Mouse (Mus musculus) c-Kit-positive CD71-positive TER-119-negative erythroid progenitor cells, embryonic 14.5 days (primary cell): ENCODE measurements at regions not wholly inside any gene's neighbourhood (a gene's known extent, or its start where the extent isn't known, plus 50 kb on each side); places are given as distances from the start of the nearest gene placed in this dataset.

Experiments used
- DNase-seq: peaks from one replicate; pipeline ENCODE4 v3.0.0-alpha.2; 2013; ENCODE audit warnings: low read depth

DNA sequence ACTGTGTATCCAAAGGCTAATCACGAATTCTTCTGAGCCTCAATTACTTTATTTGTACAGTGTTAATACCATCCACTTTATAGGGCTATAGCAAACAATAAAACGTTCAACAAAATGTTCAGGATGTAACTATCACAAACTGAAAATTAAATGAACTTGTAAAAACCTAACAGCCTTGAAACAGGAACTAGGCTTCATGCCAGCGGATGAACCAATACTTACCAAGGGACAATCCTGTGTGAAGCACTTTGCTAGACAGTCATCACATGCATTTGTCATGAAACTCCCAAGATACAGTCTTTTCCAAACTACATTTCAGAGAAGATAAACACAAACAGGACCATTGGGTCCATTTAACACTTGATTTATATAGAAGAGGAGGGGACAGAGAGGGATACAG, 228.9 kb upstream of the Gm12728 start:
- DNase-seq, result no peak

DNA sequence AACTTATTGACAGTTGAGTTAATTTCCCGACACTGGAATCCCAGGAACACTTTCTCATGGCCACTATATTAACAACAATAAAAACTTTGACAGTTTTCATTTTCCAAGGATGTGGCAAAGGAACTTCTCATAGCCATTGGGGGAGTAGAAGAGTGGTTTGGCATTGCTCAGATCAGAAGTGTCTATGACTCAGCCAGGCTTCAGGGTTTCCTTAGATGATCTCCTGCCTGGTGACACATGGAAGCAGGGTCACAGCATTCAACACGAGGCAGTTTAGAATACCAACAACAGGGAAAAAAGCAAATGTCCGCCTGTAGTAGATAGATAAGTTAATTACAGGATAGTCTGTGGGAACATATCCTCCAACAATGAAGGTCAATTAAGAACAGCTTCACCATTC, 228.1 kb upstream of the Gm12728 start:
- DNase-seq, result no peak

DNA sequence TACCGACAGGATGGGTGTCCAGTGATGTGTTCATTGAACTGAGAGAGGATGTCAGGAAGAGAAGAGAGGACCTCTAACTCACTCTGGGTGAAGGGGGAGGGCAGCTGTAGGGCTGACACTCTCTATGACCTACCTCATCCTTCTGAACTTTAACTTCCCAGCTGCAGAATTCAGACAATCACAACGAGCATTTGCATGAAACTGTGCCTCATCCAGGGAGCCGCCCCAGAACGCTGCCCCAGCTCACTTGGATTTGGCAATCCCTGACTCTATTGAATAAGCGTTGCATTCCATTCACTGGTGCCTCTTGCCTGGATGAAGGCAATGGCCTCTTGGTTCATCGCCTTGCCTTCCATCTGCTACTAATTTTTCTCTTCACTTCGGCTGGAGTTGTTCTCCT, 223.9 kb upstream of the Gm12728 start:
- no peak for DNase-seq

DNA sequence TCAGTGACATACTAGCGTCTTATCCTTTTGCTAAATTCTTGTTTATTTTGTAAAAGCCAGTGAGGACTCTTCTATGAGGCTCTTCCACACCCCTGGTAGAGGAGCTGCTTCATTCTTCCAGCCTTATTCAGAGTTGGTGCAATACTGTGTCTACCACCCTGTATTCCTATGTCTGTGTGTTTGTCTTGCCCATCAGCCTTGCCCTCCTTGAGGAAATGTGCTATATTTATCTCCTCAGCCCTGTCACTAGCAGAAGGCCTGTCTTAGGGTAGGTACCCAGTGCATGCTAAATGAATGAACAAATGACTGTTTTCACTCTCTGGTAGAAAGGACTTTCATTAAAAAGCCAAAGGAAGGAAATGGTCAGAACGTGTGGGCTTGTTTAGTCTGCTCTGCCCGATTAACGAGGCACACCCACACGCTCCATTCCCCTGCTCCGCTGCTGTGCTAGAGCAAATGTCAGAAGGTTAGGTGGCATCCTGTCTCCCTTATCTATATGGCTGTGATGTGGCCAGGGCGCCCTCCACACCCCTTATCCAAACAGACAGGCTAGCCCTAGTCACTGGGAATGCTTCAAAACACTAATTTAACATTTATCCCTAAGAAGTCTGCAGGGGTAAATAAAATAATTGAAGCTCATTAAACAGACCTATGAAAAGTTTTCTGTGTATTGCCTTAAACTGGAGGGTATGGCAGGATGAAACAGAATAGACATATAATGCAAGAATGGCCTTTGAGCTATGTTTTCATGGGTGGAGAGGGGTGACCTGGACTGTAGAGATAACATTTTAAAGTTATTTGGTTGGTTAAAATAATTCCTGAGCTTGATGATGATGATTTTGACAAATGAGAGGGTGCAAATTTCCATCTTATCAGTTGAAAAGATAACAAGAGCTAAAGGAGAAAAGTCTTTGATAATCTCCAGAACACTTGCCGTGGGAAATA, 222.9 kb upstream of the Gm12728 start:
- peak; percentile 19 for DNase-seq

DNA sequence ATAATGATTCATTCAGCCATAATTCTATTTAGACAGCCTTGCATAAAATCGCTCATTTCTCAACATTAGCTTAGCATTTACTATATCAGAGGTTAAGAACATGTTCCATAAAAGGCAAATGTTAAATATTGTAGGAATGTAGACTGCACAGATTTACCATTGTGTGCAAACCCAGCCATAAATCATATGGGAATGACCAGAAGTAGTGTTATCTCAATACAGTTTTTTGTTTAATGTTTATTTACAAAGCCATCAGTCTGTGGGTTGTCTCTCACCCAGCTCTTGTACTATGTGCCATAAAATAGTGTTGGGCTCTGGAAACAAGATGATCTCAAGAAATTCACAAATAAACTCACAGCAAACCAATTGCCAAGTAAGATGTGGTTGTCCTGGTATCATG, 220.0 kb upstream of the Gm12728 start:
- no peak for DNase-seq

DNA sequence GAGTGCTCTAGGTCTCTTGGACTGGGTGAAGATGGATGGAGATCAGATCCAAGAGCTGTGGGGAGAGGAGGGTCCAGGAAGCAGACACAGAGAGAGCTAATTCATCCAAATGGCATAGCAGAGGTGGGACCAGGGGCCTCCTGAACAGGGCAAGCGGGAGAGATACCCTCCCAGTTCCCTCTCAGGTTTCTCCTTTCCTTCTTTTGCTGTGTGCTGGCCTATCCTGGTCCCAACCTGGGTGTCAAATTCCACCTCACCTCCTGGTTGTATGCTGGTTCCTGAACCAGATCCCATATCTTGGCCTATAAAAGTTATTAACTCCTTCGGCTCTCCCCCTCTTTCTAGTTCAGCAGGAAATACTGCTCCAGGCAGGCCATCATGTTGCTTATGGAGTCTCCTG, 214.1 kb upstream of the Gm12728 start:
- DNase-seq, result no peak

DNA sequence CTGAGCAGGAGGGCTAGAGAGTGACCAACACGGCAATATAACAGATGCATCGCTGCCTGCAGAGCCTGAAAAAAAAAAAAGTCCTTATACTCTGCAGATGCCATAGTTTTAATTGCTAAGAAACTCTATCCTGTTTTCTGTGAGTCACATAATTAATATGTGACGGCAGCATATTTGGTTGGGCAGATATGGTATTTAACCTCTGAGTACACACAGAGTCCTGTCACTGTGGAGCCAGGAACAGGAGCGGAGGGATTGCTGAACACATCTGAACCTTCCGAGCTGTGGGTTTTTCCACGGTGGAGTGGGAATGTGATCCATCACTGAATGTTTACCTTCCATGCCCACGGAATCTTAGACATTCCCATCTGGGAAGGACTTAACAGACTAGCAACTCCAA, 208.7 kb upstream of the Gm12728 start:
- DNase-seq, result no peak

DNA sequence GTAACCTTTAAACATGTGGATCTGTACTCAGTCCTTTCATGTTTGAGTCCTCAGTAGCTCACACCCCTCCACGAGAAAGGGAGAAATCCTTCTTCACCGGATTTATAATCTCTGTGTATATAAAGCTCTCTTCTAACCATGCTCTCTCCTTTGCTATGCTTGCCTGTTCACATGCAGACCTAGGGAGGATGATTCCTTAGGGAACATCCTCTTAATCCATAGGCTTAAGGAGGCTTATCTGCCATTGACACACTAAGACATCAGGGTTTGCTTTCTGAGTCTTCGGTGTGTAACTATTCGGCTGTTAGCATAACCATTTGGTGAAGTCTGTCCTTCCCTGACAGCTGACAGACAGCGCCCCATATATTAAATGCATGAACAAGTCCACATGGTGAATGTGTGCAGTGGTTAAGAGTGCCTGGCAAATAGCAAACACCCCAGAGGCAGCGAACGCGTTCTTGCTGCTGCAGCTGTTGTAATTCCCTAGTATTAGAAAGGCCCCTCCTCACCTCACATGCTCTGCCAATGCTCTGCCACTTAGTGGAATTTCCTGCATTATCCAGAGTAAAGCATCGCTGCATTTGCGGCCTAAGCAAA, 205.2 kb upstream of the Gm12728 start:
- DNase-seq, result no peak

DNA sequence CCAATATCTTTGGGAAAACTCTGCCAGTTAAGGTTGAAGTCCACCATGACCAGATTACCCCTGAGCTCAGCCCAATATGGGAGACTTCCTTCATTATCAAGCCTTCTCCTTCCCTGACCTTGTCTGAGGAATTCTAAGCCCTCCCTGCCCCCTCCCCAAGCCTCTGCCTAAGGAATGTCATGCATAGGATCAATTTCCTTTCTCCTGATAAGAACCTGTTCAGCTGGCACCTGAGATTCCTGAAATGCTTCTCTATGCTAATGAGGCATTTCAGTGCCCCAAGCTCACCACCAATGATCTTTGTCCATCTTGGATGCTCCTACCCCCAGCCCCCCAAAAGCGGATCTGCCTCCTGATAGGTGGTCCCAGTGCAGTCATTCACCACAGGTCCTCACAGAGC, 186.0 kb upstream of the Gm12728 start:
- DNase-seq, result no peak

DNA sequence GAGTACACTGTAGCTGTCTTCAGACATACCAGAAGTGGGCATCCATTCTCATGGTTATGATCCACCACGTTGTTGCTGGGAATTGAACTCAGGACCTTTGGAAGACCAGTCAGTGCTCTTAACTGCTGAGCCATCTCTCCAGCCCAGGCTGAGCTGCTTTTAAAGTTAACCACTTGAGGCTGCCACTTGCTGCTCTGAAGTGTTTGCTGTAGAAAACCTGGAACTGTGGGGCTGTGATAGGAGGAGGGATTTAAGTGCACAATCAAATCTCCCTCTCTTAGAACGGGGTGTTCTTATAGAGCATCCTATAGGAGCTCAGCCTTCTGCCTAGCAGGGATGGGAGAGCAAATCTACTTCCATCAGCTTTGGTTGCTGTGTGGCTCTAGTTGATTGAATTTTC, 185.1 kb upstream of the Gm12728 start:
- no peak for DNase-seq

DNA sequence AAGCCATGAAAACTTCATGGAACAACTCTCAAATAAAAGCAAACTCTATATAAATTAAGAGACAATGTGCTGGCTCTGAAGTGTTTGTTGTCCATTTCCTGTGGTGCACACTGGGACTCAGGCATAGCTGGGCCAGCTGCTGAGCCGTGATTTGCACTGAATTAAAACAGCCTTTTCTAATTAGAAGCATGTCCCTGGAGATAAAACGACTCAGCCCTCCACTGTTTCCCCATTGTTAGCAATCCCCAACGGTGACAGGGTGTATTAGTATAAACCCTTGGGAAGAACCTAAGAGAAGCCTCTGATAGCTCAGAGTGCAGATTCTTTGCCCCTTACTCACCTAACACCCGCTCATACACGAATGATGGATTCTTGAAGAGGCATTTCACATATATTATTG, 182.9 kb upstream of the Gm12728 start:
- DNase-seq, result no peak

DNA sequence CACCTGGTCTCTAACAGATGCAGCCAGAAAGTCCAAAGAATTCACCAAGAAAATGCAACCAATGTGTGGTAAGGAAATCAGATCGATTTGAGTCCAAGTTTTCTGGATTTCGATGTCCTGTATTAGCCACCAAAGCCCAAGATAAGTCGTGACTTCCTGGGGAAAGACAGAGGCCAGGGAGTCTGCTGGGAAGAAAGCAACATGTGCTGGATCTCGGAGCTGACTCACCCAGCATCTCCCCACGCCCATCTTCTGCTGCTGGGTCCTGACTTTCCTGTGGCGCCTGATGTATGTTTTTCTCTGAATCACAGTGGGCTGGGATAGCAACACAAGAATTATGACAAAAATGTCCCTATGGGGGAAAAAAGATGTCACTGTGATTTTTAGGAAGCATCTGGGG, 178.8 kb upstream of the Gm12728 start:
- no peak for DNase-seq

DNA sequence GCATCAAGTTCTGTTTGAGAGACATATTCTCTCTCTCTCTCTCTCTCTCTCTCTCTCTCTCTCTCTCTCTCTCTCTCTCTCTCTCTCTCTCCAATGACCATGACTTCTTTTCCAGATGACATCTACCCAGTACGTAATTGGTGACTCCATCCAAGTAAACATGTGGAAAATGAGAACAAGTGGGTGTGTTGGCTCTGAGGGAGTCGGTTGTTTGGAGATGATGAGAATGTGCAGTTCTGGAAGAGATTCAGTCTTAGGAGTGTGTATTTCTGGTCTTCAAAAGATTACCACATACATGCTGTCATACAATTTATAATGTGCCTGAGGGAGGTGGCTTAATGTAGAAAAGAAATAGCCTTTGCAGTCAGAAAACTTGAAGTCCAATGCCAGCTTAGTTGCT, 175.3 kb upstream of the Gm12728 start:
- no peak for DNase-seq

DNA sequence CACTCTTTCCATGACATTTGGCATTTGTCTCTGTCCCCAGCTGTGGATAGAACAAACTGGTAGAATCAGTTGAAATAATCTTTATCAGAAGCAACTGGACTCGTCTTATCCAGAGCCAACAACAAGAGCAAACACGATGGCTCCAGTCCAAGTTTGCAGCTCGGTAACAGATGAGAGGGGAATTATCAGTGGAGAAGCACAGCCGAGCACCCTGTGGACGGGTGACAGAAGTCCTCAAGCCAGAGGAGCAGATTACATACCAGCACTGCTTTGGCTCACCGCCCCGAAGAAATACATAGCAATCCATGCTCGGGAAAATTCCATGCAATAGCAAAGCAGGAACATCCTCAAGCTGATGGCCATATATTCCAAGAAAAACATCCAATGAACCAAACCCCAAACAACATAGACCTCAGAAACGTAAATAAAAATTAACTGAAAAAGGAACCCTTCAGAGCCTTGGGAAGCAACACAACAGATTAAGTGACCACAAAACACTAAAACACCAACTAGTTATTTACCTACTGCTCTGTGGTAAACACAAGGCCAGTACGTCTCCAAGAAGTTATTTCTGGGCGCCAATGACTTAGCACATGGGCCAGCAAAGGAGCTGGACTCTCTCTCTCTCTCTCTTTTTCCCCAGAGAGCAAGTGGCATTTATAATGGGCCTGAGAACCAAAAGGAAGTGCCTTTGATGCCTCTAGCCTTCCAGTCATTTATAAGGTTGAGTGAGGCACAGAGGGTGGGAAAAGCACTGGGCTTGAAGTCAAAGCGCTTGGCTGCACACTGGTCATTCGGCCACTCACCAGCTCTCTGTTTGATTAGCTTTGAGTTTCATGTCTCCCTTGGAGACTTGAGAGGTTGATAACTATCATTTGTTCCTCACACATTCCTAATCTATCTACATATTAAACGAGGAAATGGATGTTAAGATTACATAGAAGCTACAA, 163.0 kb upstream of the Gm12728 start:
- DNase-seq, result no peak

DNA sequence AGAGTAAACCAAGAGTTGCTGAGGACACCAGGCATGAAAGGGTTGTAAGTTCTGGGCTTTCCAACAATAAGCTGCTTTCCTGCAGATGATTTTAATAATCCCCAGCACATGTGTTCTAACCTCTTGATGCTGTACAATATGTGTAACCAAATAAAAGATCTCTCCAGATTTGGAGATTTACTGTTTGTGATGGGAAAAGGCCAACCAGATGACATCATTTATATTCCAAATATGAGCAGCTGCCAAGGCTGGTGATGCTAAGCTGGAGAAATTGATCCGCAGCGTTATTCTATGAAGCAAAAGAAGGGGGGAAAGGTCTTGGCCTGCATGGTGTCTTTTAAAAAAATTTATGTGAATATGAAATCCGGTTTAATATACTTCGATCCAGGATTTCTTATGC, 160.1 kb upstream of the Gm12728 start:
- DNase-seq, result no peak

DNA sequence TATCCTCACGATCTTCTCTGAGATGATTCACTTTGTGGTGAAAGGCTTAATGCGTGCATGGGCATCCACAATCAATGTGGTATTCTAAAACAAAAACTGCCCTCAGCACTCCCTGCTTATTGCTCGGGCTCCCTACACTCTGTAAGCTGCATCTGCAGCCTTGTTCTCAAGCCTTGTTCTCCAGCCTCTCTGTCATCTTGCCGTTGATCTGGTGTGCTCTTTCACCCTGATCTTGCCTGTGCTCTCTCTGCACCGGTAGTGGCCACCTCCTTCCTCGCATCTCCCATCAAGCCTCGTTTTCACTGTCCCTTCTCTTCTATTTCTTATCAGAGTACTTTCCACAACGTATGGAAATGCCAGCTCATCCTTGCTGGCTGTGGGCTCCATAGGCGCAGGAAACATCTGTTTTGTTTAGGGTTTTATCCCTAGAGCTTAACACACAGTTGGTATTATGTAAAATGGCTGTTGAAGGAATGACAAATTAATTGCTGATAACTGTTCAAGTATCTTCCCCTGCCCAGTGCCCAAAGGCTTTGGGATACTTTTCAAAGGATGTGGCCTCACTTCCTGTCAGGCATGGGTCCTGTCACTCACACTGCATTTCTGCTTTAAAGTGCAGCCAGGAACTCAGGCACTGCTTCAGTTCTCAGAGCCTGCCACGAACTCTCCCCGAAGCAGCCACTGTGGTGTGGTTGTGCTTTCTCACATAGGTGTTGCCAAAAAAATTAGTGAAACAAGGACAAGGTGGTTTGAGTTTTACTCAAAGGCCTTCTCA, 158.9 kb upstream of the Gm12728 start:
- no peak for DNase-seq

DNA sequence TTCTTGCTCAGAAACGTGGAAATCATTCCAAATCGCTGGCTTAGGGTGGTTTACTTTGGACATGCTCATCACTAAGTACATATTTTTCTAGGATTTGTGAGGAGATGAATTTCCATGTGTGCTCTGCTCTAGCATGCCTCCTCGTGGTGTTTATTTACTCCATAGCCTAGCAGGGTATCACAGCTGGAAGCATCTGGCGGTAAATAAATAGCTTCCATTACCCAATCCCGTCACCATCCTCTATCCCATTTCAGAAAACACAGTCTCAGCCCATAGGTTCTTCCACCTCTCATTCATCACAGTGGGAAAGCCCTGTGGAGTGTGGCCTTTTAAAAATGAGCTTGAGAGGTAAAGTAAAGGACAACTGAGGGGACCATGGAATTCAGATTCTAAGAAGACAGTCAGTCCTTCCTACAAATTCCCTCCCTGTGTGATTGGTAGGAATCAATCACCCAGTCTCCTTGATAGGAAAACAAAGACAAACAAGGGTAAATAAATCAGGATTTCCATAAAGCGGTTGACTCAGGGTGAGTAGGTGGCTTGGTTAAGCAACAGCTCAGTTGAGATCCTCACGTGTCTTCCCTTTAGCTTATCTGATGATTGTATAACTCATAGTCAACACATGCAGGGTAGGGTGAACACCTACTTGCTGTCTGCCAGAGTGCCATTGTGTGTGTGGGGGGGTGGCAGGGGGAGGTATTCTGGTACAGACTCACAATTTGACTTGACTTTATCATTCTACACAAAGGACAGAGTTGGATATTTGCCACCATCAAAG, 156.9 kb upstream of the Gm12728 start:
- DNase-seq, result no peak

DNA sequence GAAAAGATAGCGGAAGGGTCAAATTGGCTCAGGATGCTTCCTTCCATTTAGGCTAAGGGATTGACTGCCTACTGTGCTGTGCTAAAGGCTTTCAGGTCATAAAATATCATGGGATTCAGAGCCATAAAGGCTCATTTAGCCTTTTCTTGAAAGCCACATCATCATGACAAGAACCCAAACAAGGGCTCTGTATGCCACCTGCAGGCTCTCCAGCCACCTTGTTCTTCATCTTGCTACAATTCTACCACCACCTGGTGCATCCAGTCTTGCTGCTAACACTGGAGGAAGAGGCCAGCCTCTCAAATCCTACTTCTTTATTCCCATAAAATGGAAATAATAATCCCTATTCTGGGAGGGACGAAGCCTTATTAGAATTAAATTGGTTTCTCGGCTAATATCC, 155.9 kb upstream of the Gm12728 start:
- no peak for DNase-seq

DNA sequence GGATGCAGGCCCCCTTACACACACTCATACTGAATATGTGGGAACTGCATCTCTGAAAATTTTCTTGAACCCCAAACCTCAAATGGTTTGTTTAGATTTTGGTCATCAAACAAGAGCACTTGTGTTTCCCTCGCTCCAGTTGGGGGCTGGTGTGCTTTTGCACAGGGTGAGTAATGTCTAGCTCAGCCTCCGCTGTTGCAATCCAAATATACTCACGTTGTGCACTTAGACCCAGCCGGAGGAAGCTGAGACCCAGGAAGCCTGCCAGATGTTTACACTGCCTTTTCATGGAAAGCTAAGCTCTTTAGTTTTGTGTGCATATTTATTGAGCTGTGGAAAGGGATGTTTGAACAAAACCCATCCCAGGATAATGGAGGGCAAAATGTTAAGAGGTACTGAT, 148.9 kb upstream of the Gm12728 start:
- DNase-seq, result no peak

DNA sequence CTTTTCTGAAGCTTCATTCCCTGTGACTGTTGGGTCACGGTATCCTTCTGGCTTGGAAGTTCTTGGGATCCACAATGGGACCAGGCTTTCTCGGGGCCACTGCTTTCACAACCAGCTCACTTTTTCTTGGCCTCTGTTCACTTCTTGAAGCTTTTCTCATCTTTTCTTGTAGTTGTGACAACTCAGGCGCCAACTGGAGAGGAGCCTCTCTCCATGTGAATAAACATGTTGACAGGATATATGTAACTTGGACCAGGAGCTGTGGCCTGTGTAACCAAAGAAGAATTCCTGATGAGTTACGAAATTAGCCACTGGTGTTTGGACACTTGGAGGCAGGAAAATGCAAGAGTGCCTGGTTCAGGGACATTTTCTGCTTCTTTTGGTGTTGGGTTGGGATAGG, 148.1 kb upstream of the Gm12728 start:
- DNase-seq, result no peak

DNA sequence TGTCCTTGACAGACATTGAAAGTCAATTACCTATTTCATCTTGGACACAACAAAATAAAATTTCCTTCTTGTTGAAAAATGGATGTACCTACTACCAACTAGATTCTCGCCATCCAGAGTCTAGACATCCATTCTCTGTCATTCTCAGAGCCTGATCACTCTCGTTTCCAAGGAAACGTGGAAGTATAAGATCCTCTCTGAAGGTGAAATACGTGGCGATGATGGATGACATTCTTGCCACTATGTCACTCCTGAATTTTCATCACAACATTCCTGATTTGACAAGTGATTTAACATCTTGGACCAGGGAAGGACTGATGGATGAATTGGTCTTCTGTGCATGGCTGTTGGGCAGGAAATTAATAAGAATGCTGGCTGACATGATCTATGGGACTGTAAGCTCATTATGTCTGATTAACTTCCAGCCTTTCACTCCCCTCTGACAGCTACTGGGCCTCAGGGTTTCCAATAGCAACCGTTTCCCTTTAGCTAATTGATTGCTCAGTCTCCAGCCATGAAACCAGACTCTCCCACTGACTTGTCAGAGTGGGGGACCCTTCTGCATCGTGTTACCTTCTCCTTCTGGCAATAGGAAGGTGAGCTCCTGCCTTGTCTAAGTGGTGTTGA, 140.7 kb upstream of the Gm12728 start:
- no peak for DNase-seq
